Mouse (Mus musculus) cortical plate, adult 2 months (tissue): Measurements from ENCODE around the gene Fgf18. TPM values are rescaled to one million over a fixed set of nuclear protein-coding genes. Genes with fewer than 3 reads are reported as not detected.

Experiments
- H3K27ac ChIP-seq: fragments of 200-500 bp; 2 replicates; pipeline ENCODE4 v1.5.1; 2012; ENCODE audit warnings: low read length, control low read depth, inconsistent platforms; ENCODE audit not compliant: insufficient read depth
- H3K4me1 ChIP-seq: fragments of 200-500 bp; 2 replicates; pipeline ENCODE4 v1.6.1; 2011; ENCODE audit warnings: low read length; ENCODE audit not compliant: control insufficient read depth, insufficient read depth
- H3K4me3 ChIP-seq: fragments of 200-500 bp; 2 replicates; pipeline ENCODE4 v1.5.1; 2011; ENCODE audit warnings: mild to moderate bottlenecking, low read length, control low read depth; ENCODE audit not compliant: insufficient read depth
- CTCF ChIP-seq: fragments of 200-500 bp; IDR thresholded peaks from 2 replicates; pipeline ENCODE4 v1.5.1; 2011; ENCODE audit warnings: mild to moderate bottlenecking, control low read depth, low read length; ENCODE audit not compliant: insufficient read depth; ENCODE audit errors: extremely low read depth
- POLR2A ChIP-seq: fragments of 200-500 bp; IDR thresholded peaks from 2 replicates; pipeline ENCODE4 v1.6.1; 2011; ENCODE audit warnings: mild to moderate bottlenecking, low read length, control low read depth; ENCODE audit not compliant: insufficient read depth; ENCODE audit errors: extremely low read depth
- polyA plus RNA-seq: library from polyadenylated mRNA; depleted of rRNA; stranded (reverse); fragments of >200 nt; gene quantifications from 2 replicates; pipeline ENCODE4 v1.2.3, GENCODE M21; 2012

Gene Fgf18
- polyA plus RNA-seq, 1 experiment = 1.8 TPM

DNA sequence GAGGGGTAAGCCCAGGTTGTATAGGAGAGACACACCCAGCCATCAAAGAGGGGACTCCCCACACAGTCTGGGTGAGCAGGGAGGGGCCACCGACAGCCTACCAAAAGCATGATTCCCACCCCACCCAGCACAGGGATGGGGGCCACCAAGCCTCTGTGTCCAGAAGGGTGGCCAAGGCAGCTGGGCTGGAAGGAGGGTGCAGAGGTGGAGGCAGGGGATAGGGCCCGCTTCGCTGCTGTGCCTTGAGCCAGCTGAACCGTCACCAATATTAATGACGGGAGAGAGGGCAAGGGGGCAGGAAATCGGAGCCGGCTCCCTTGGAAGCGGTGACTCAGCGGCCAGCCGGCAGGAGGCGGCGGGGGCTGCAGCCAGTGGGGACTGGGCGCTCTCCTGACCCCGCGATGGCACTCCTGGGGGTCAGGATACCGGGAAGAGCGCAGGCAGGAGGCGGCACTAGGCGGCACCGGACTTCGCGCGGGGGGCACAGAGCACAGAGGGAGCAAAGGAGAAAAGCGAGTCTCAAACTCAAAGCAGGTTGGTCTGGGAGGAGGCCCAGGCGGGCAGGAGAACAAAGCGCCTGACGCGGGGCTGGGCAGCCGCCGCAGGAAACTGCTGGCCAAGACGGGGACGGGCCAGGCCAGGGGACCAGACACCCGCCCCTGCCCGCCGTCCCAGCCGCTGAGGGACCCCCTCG, 24.5 kb downstream of the Fgf18 start:
- Histone ChIP-seq H3K4me3 (no peak overlapping the region), H3K27ac (no peak overlapping the region), H3K4me1 (no peaks in the 10 kb centered on the region)
- no peak for TF ChIP-seq POLR2A
- TF ChIP-seq CTCF = no peak

DNA sequence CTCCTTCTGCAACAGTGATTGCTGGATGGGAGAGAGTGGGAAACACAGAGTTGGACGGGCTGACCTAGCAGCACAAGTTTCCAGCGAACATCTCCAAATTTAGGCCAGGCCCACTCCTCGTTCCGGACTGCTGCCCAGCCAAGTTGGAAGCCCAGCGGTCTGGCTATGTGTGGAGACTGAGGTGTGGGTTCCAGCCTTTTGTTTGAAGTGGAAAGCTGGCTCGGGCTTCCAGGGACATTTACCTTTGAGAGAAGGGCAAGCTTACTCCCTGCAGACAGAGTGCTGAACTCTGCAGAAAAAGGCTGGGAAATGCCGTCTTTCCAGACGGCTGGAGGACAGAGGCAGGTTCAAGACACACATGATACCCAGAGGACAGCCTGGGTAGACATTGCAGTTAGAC, 27.6 kb downstream of the Fgf18 start:
- TF ChIP-seq CTCF (no peak), POLR2A (no peak)
- Histone ChIP-seq H3K27ac (no peak overlapping the region), H3K4me1 (no peaks in the 10 kb centered on the region), H3K4me3 (no peak overlapping the region)

DNA sequence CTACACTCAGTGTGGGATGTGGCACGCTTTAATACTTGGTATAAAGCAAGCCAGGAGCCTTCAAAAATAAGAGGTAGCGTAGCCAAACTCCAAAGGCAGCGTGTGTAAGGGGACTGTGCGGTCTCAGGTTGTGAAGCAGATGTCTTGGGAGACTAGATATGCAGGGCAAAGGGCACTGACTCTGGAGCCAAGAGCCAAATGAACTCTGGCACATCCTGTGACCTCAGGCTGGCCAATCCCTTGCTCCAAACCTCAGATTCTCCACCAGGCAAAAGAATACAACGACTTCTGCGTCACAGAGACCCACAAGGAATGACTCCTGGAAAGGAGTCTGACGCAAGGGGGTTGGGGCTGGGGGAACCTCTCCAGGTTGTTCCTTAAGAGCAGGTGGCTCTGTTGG, 28.1 kb downstream of the Fgf18 start:
- no peak overlapping the region for H3K27ac ChIP-seq
- TF ChIP-seq CTCF (no peak), POLR2A (no peak)
- H3K4me1 ChIP-seq = no peaks in the 10 kb centered on the region
- H3K4me3 ChIP-seq = no peak overlapping the region

DNA sequence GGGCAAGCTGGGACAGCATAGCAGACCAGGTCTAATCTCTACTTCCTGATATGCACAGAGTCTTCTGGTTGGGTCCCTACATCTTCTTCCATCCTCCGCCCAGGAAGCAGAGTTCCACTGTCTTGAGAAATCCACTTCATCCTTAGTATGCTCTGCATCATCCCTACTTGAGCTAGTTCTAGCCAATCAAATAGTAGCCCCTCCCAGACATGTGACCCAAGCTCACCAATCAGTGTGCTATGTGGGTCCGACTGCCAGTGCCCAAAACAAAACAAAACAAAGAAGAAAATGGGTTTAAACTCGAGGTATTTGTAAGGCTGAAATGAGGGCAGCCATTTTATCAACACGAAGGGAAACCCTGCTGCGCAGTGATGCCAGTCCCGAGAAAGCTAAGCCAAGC, 28.7 kb downstream of the Fgf18 start:
- no peaks in the 10 kb centered on the region for H3K4me1 ChIP-seq
- TF ChIP-seq CTCF (no peak), POLR2A (no peak)
- H3K27ac ChIP-seq = no peak overlapping the region
- no peak overlapping the region for H3K4me3 ChIP-seq

DNA sequence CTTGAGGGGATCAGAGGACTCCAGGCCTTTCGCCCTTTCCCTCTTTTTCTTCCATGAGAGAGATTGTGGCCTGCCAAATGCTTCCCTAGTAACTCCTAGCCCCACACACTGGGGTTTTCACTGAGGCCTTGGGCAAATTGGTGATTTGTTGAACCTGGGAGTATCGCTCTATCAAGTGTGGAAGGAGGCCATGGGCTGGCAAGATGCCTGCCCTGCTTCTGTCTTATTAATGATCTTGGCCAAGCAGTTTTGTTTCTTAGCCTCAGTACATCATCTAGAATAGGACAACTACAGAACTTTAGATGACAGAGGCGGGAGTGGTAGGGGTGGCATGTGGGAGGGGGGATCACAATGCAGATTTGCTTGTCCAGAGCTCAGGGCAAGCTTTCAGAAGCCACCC, 31.4 kb downstream of the Fgf18 start:
- Histone ChIP-seq H3K27ac (no peak overlapping the region), H3K4me1 (no peaks in the 10 kb centered on the region), H3K4me3 (no peak overlapping the region)
- TF ChIP-seq POLR2A (no peak), CTCF (no peak)

DNA sequence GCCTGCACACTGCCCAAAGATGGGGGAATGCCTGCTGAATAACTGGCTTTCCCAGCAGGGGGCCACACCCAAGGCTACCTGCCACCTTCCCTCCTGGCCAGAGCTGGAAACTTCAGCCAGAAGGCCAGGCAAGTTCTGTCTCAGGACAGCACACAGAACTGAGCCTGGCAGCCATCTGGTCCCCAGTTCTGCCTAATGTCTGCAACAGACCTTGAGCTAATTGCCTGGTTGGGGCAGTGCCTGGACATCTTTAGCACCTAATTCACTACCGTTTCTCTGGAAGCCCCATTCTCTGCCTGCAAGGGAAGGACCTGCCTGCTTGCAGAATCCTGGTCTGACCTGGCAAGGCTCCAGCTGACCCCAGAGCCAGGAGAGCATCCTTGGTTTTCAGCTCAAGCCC, 34.8 kb downstream of the Fgf18 start:
- no peaks in the 10 kb centered on the region for H3K4me1 ChIP-seq
- no peak overlapping the region for H3K4me3 ChIP-seq
- H3K27ac ChIP-seq = no peak overlapping the region
- TF ChIP-seq POLR2A (no peak), CTCF (no peak)

- H3K4me3 ChIP-seq = no peak overlapping the region
- no peak overlapping the region for H3K27ac ChIP-seq
- TF ChIP-seq POLR2A (no peak), CTCF (no peak)
- H3K4me1 ChIP-seq = no peaks in the 10 kb centered on the region
Observed at GRCm38 (mm10) chr11:33110111-33110510, 37.1 kb downstream of the Fgf18 start.

DNA sequence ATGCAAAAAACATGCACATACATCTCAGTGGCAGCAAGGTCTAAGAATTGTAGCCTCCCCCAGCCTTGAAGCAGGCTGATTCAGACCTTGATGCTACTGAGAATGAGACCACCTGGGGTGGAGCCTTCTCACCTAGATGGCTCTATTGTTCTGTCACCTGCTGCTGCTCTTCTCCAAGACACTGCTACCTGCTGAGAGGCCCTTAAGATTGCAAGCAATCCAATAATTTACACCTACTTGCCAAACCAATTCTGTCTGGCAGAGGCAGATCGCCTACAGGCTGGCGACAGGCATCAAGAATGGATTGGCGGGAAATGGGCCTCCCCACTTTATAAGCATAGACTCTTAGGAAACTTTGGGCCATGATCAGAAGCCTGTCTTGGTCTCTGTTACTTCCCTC, 39.7 kb downstream of the Fgf18 start:
- Histone ChIP-seq H3K4me1 (no peaks in the 10 kb centered on the region), H3K4me3 (no peak overlapping the region), H3K27ac (no peak overlapping the region)
- TF ChIP-seq POLR2A (no peak), CTCF (no peak)

DNA sequence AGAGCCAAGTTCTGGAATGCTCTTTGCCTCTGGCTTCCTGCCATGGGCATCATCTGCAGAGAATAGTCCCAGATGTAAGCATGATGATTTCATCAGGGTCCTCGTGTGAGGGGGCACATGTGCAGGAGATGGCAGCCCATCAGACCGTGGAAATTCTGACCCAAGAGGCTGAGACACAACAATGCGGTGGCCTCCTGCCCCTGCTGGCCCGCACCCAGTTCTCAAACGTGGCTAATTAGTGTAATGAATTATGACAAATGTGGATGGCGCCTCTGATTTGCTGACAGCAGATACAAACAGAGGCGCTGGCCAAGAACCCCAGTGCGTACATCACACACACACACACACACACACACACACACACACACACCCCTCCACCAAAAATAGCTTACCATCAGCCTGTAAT, 42.3 kb downstream of the Fgf18 start:
- Histone ChIP-seq H3K4me3 (no peak overlapping the region), H3K27ac (no peak overlapping the region), H3K4me1 (no peaks in the 10 kb centered on the region)
- TF ChIP-seq POLR2A (no peak), CTCF (no peak)

GRCm38 (mm10) chr11:33103291-33103943, 43.8 kb downstream of the Fgf18 start:
- H3K4me3 ChIP-seq = no peak overlapping the region
- no peaks in the 10 kb centered on the region for H3K4me1 ChIP-seq
- TF ChIP-seq POLR2A (no peak), CTCF (no peak)
- no peak overlapping the region for H3K27ac ChIP-seq

- TF ChIP-seq POLR2A (no peak), CTCF (no peak)
- H3K27ac ChIP-seq = no peak overlapping the region
- no peaks in the 10 kb centered on the region for H3K4me1 ChIP-seq
- H3K4me3 ChIP-seq = no peak overlapping the region
Observed at GRCm38 (mm10) chr11:33100027-33100507, 47.1 kb downstream of the Fgf18 start.
